Mouse (Mus musculus): ENCODE data around the gene Stambp.

The Stambp gene

GRCm38 (mm10) chr6:83568901-83569862 lies 3.3 kb downstream of the Stambp start:
- DNase-seq (ENCODE audit: low spot score in 2 of 2): no peak

- no peak for DNase-seq (ENCODE audit: low spot score in 2 of 2)
Measured at GRCm38 (mm10) chr6:83555972-83556371, 16.6 kb downstream of the Stambp start.

GRCm38 (mm10) chr6:83548346-83548745 lies 24.2 kb downstream of the Stambp start:
- DNase-seq (ENCODE audit: low spot score in 2 of 2): no peak

- no peak for DNase-seq (ENCODE audit: low spot score in 2 of 2)
Measured at GRCm38 (mm10) chr6:83545778-83546177, 26.8 kb downstream of the Stambp start.

- DNase-seq (ENCODE audit: low spot score in 2 of 2): no peak
Measured at GRCm38 (mm10) chr6:83541756-83542456, 30.6 kb downstream of the Stambp start.

GRCm38 (mm10) chr6:83540017-83540416 lies 32.5 kb downstream of the Stambp start:
- DNase-seq (ENCODE audit: low spot score in 2 of 2): no peak

GRCm38 (mm10) chr6:83536795-83537059 lies 35.8 kb downstream of the Stambp start:
- DNase-seq (ENCODE audit: low spot score in 2 of 2): no peak

GRCm38 (mm10) chr6:83536028-83536794 lies 36.3 kb downstream of the Stambp start, which contains the start of gene Actg2:
Gene Actg2, minus strand, starts transcription at chr6:83536265.
- no peak for DNase-seq (ENCODE audit: low spot score in 2 of 2)

GRCm38 (mm10) chr6:83532608-83533007 lies 39.9 kb downstream of the Stambp start:
- DNase-seq (ENCODE audit: low spot score in 2 of 2): no peak

- DNase-seq (ENCODE audit: low spot score in 2 of 2): no peak
Measured at GRCm38 (mm10) chr6:83523194-83523593, 49.3 kb downstream of the Stambp start.

GRCm38 (mm10) chr6:83521784-83522183 lies 50.7 kb downstream of the Stambp start:
- DNase-seq (ENCODE audit: low spot score in 2 of 2): no peak

GRCm38 (mm10) chr6:83518637-83519036 lies 53.9 kb downstream of the Stambp start:
- DNase-seq (ENCODE audit: low spot score in 2 of 2): no peak

GRCm38 (mm10) chr6:83515172-83515571 lies 57.4 kb downstream of the Stambp start:
- DNase-seq (ENCODE audit: low spot score in 2 of 2): no peak

- peak; percentile 49 to 70 for DNase-seq (ENCODE audit: low spot score in 2 of 2)
Measured at GRCm38 (mm10) chr6:83512495-83512894, 60.0 kb downstream of the Stambp start.

- no peak for DNase-seq (ENCODE audit: low spot score in 2 of 2)
Measured at GRCm38 (mm10) chr6:83510210-83510609, 62.3 kb downstream of the Stambp start.

GRCm38 (mm10) chr6:83509442-83509841 lies 63.1 kb downstream of the Stambp start:
- DNase-seq (ENCODE audit: low spot score in 2 of 2): no peak

GRCm38 (mm10) chr6:83507168-83507546 lies 65.4 kb downstream of the Stambp start:
- DNase-seq (ENCODE audit: low spot score in 2 of 2): no peak

- DNase-seq (ENCODE audit: low spot score in 2 of 2): peak; percentile 97 to 98
Measured at GRCm38 (mm10) chr6:83506258-83507167, 66.0 kb downstream of the Stambp start, which contains the start of gene Dguok. Gene Dguok, minus strand, starts transcription at chr6:83506969.

GRCm38 (mm10) chr6:83505554-83505953 lies 67.0 kb downstream of the Stambp start:
- DNase-seq (ENCODE audit: low spot score in 2 of 2): no peak

- DNase-seq (ENCODE audit: low spot score in 2 of 2): no peak
Measured at GRCm38 (mm10) chr6:83503361-83503760, 69.2 kb downstream of the Stambp start.

- no peak for DNase-seq (ENCODE audit: low spot score in 2 of 2)
Measured at GRCm38 (mm10) chr6:83502656-83503055, 69.9 kb downstream of the Stambp start.

Data from thymus, postnatal 10 days (tissue).